Mouse (Mus musculus): ENCODE data around the gene Svs1. TPM values are rescaled to one million over a fixed set of nuclear protein-coding genes. Genes with fewer than 3 reads are reported as not detected.
A peak's percentile ranks its signal among the peaks of the same experiment; 100 is the strongest.

The Svs1 gene
- total RNA-seq, 1 experiment from 2014 or later: not detected

DNA sequence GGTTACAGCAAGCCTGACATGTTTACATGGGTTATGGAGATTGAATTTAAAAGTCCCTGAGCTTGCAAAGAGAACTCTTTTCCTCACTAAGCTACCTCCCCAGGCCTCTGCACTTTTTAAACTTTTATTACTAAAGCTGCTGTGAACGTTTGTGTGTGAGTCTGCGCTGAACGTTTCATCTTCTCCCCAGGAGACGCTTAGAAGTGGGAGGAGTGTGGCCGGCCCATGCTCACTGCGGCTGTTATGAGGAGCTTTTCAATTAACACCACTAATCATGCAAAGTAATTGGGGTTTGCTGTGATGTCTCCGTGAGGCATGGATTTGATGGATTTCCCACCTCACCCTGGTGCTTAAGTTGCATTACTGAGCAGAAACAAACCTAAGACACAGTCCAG is 22.5 kb downstream of the Svs1 start:
- ATAC-seq (replicated peaks; ENCODE audit: low read depth, poor library complexity, severe bottlenecking): no peak

DNA sequence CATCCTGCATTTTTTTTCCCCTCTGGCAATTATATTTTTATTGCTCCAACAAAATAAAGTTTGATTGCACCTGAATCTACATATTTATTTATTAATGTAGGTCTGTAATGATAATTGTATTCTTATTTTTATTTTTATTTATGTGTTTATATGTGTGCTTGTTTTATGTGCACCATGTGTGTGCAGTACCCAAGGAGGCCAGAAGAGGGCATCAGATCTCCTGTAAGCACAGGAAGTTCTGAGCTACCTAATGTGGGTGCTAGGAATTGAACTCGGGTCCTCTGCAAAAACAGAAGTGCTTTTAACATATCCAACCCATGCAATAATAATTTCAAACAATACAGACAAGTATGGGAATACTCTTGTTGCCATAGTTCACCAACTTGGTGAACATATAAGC is 23.0 kb downstream of the Svs1 start:
- ATAC-seq (replicated peaks; ENCODE audit: low read depth, poor library complexity, severe bottlenecking): no peak

DNA sequence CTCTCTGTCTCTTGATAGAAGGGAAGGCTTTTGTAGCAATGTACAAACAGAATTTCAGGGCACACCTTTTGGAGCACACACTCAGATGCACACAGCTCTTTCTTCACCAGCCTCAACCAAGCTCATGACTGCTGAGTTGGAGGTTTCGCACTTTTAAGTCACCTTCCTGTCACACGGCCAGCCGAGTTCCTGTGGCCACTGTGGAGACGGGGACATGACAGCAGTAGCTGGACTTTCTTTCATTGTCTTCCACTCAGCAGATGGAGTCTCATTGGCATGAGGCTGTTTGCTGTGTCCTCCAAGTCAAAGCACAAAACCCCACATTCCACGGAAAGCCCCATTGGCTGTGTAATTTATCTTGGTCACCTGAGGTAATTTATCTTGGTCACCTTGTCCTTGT is 24.5 kb downstream of the Svs1 start:
- ATAC-seq (replicated peaks; ENCODE audit: low read depth, poor library complexity, severe bottlenecking): no peak

DNA sequence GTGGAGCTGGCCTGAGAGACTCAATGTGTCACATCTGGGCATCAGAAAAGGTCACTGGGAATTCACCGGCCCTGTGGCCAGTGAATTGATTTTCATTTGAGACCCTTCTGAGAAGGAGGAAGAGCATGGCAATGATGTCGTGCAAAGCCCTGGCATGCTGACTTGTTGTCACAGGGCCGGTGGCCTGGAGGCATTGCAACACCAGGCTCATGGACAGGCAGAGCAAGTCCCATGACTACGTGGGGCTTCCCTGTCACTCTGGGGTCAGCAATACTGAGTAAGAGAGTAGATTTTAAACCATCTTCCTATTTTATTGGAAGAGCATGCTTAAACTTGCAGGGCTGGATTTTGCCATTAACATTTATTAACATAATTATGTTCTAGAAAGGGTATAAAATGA is 26.4 kb downstream of the Svs1 start:
- no peak for ATAC-seq (replicated peaks; ENCODE audit: low read depth, poor library complexity, severe bottlenecking)

DNA sequence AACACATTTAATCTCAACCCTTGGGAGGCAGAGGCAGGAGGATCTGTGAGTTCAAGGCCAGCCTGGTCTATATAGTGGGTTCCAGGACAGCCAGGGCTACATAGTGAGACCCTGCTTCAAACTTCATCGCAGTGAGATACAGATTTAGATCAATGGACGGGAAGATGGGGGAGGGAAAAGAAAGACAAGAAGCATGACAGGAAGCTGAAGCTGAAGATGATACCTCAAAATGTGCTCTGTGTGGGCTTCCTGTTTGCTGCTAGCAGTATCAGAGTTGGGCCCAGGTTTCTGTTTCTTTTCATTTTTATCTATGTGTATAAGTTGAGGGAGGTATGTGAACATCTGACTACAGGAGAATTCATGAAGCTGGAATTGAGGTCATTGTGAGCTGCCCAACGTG is 26.8 kb downstream of the Svs1 start:
- ATAC-seq (replicated peaks; ENCODE audit: low read depth, poor library complexity, severe bottlenecking): no peak

DNA sequence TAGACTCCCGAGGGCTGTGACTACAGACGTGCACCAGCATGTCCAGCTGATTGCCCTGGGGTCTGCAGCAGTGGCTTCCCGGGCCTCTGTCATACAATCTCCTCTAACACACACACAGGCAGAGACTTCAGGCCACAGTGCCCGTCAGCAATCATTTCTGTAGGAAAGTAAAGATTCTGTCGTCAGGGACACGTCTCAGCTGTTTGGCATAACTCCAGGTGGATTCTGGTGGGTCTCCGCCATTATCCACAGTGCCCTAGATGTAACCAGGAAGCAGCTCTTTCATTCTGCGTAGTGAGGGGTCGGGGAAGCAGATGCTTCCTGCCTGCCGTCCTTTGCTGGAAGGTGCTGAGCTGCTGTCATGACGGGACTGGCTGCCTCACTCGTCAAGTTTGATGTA is 30.5 kb downstream of the Svs1 start:
- ATAC-seq (replicated peaks; ENCODE audit: low read depth, poor library complexity, severe bottlenecking): peak; percentile 86

DNA sequence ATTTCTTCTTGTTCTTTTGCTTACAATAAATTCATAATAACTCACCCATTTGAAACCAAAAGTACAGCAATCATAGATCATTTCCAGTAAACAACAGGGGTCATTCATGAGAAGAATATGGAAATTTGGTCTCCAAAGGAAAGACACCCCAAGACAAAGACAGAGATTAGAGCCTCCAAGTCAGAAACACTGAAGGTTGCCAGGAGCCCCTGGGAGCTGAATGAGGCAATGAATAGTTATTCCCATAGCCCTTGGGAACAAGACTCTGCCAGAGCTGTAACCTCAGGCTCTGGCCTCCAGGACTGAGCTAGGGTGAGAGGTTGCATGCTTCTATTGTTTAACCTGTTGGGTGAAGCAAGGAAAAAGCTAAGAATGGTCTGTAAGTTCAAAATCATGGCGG is 32.7 kb downstream of the Svs1 start:
- ATAC-seq (replicated peaks; ENCODE audit: low read depth, poor library complexity, severe bottlenecking): no peak

DNA sequence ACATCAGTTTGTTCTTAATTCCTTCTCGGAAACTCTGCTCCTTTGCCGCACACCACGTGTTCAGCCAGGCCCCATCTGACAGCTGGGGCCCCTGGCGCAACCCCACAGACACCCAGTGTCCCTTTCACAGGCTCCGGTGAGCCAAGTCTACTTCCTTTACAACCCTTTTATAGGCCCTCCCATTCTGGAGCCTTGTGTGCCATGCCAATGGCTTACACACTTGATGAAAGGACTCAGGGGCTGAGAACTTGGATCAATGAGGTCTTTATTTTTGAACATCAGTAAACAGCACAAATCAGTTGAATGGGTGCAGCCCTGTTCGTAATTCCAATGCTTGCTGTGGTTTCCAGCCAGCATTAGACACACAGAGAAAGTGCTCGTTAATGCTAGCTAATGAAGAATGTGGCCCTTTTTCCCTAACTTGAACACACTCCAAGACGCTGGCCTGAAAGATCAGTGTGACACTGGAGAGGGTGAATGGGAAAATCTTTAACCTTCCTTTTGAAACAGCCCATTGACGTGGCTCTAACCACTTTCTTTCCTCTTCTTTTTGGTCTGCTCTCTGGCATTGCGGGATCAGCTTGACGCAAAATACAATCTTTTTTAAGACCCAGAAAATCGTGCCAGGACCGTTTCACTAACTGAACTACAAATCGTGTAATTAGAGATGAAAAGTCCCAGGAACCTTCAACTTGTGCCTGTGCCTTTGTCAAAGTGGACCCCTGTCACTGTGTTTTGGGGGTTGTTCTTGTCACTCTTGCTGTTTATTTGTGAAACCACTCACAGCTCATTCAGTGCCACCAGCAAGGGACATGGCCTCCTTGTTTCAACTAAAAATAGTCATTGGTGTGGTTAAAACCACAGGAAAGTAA is 34.7 kb downstream of the Svs1 start:
- peak; percentile 64 for ATAC-seq (replicated peaks; ENCODE audit: low read depth, poor library complexity, severe bottlenecking)

DNA sequence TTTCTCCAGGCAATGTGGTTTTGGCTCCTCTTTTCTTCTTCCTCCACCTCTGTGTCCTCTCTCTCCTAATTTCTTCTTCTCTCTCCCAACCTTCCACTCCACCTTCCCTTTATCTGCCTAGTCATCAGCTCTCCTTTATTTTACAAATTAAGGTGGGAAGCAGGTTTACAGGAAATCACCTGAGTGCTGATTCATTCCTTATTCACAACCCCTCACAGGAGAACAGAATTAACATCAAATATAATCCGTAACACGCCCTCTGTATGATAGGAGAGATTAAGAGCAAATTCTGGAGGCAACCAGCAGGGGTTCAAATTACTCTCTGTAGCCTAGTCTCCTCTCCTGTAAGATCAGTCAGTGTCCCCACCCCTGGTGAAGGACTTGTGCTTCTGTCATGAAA is 35.7 kb downstream of the Svs1 start:
- no peak for ATAC-seq (replicated peaks; ENCODE audit: low read depth, poor library complexity, severe bottlenecking)

DNA sequence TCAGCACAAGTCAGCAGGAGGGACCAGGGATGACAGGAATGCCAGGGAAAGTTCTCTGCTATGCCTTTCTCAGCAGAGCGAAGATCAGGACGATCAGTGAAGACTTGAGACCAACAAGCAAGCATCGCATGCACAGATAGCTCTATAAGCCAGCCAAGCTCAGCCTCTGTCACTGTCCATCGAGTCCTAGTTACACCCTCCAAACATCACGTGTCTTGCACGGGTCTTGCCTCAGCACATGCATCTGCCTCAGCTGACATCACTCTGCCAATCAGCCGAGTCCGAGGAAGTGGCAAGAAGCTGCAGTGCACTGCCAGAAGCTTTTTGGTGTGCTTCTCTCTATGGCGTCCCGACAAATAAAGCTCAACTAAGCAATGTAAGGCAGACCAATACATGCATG is 36.7 kb downstream of the Svs1 start:
- ATAC-seq (replicated peaks; ENCODE audit: low read depth, poor library complexity, severe bottlenecking): no peak

DNA sequence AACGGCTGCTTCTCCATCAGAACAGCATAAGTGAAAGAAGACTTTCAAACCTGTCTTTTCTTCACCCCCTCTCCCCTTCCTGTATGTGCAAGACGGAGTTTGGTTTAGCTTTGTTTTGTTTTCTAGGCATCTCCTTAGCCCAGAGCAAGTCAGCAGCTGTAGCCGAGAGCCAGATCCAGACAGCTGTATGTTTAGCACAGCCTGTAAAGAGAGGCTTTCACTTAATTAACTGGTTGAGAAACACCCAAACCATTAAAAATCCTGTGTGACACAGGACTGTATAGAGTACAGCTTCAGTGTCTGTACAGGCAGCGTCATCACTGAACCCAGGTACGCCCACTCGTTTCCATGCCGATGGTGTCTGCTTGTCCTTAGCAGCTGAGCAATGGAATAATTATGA is 38.6 kb downstream of the Svs1 start:
- ATAC-seq (replicated peaks; ENCODE audit: low read depth, poor library complexity, severe bottlenecking): no peak

DNA sequence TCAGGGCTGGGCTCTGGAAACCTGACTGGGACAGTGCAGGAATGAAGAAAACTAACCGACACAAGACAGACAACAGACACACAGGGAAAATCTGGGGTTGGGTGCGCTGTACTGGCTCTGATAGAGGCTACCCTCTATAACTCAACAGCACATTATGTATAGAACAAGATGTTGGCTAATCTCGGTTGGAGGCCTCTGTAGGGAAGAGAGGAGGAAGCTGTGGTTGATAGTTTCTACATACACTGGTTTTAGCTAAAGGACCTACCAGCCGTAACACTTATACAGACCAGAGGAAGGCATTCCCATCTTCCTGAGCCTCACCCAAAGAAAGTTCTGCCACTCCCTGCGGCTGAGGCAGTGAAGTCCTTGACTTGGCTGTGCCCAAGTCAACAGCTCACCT is 39.8 kb downstream of the Svs1 start:
- ATAC-seq (replicated peaks; ENCODE audit: low read depth, poor library complexity, severe bottlenecking): peak; percentile 77

DNA sequence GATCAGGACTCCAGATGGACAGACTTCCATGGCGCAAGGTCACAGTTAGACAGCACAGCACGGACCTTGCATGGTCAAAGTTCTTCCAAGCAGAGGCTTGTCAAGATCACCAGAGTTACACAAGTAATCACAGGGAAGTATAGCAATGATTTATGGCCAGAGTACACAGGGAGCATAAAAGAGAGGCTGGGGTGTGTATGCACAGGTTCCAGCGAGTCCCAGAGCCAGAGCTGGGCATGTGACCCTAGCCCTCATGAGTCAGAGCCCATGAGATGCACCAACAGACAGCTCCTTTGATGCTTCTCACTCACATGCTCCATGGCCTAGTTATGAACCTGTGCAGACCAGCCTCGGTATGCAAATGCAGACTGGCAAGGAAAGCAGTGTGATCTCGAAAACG is 41.4 kb downstream of the Svs1 start:
- no peak for ATAC-seq (replicated peaks; ENCODE audit: low read depth, poor library complexity, severe bottlenecking)

DNA sequence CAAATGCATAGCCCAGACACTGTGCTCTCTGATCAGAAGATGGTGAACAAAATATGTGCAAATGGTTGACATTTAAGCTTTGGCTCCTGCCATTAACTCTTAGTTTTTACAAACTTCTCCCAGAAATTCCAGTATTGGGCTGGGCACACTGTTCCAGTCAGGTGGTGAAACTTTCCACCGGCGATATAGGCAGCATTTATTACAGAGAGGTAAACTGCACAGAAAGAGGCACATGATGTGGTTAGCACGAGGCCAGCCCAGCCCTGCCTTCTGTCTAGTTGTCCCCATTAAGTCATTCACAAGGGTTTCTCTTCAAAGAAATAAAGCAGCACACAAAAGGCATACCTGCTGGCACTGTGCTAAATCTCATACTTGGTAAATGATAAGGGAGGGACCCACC is 42.0 kb downstream of the Svs1 start:
- ATAC-seq (replicated peaks; ENCODE audit: low read depth, poor library complexity, severe bottlenecking): no peak

DNA sequence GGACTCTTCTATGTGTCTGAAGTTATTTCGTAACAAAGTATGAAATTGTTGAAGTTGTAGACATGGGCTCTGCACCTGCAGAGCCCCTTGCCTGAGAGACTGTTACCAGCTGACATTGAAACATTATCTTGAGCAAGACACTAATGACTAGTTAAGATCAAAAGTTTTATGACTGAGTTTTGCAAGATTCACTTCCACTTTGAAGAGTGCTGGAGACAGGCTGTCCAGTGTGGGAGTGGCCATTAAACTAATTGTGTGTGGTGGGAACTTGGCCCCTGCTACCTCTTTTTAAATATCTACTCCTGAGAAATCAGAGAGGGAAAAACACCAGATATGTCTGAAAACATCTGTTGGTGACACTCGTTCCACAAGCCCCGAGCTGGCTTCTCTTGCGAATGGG is 44.6 kb downstream of the Svs1 start:
- ATAC-seq (replicated peaks; ENCODE audit: low read depth, poor library complexity, severe bottlenecking): peak; percentile 60

DNA sequence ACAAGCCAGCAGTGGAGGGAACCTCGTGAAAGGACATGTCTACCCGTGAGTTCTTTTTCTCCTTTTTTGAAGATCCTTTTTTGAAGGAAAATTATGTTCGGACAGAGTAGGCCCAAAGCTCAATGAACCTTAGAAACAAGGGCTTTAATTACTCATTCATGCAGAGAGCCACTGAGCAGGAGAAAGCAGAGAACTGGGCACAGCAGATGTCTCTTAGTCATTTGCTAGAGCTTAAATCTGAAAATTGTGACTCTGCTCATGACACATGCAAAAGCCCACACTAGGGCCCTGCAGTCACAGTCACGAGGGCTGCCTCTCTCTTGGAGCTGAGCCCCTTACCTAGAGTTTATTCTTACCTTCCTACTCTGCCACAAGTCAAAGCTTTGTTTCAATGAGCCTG is 46.1 kb downstream of the Svs1 start:
- ATAC-seq (replicated peaks; ENCODE audit: low read depth, poor library complexity, severe bottlenecking): no peak

DNA sequence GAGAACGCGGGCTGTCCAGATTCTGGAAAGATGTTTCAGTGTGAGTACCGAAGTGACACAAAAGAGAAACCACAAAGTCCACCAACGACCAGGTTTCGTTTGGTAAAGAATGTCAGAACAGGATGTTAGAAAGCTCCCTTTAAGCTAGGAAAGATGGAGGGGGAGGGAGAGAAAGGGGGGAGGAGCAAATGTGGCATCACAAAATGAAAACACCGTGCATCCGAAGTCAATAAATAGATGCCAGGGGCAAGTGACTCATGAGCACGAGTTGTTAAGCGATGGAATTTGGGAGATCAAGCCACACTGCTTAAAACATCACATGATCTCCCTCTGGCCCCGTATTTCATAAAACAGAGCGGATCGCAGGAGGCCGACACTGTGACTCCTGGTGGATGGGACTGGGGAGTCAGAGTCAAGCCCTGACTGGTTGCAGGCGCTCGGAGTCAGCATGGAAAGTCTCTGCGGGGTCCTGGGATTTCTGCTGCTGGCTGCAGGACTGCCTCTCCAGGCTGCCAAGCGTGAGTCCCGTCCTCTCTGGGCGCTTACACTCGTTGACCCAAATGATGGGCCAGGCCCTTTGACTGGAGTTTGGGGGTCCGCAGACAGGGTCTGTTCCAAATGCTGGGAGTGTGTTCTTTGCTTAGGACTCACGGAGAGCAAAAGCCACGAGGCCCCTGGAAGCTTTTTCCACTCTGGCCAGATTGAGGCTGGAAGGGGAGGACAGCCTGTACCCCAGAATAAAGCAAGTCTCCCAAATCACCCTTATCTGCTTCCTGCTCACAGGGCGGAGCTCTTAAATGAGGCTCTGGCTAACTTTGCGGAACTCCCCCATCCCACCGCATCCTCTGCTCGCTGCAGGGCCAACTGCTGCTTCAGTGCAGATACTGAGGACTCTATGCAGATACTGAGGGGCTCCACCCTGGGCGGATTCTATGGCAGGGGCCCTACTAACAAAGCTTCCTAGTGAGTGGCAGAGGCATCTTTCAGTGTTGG is 49.9 kb downstream of the Svs1 start, which contains the start of gene Gpnmb:
Gene Gpnmb, plus strand, starts transcription at position 272 of the 993 bp plus-strand sequence.
- peak; percentile 86 for ATAC-seq (replicated peaks; ENCODE audit: low read depth, poor library complexity, severe bottlenecking)

DNA sequence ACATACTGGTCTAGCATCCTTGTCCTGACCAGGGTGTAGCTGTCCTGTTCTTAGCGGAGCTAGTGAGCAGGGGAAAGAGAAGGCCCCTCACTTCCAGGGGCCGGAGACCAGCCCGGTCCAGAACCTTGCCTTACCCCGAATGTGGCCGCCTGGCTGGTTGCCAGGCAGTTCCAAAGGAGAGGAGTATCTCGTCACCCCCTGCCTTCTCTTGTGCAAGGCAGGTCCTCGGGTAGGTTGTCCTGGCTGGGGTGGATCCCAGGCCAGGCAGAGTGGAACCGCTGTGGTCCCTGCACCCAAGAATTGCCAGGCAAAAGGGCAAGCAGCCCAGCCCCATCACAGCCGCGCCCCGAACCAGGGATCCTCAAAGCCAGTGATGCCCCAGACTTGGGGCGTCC is 50.6 kb downstream of the Svs1 start:
- ATAC-seq (replicated peaks; ENCODE audit: low read depth, poor library complexity, severe bottlenecking): no peak

DNA sequence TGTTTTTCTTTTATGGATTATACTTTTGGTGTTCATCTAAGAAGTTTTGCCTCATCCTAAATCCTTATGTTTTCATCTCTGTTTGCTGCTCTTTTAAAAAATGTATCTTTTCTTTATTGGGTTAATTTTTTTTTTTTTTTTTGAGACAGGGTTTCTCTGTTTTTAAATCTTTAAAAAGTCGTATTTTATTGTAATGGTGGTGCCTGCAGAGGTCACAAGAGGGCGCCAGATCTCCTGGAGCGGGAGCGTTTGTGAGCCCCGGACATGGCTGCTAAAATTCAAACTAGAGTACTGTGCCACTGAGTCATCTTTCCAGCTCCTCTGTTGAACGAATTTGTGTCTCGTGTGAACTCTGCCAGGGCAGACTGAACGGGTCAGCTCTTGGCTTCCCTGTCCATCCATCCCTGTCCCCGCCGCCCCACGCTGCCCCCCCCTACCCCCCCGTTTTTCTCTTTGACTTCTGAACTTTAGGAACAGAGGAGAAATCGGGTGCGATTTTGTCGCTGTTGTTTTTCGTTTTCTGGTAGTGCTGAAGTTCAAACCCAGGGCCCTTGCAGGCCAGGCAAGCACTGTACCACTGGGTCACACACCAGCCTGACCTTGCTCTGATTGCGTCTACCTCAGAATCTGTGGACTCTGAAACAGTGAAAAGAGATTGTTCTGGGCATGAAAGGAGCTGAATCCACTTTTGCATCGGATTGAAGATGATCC is 53.0 kb downstream of the Svs1 start:
- ATAC-seq (replicated peaks; ENCODE audit: low read depth, poor library complexity, severe bottlenecking): peak; percentile 79

Measured in common myeloid progenitor, adult 5-6 weeks (primary cell).